Mouse (Mus musculus) neural tube, embryonic 13.5 days (tissue): Measurements from ENCODE around the gene Ddias. TPM values are rescaled to one million over a fixed set of nuclear protein-coding genes. Genes with fewer than 3 reads are reported as not detected.

ENCODE experiments used
- ATAC-seq: fragments of 200-750 bp; cut with Nextera tagmentation; 2 replicates; pipeline ENCODE4 v1.8.0; 2017; ENCODE audit warnings: low read depth, mild to moderate bottlenecking, moderate TSS enrichment, moderate library complexity
- H3K27ac ChIP-seq: fragments of 300-500 bp; sonication (generic); replicated peaks from 2 replicates; pipeline ENCODE4 v1.5.1; 2015; ENCODE audit warnings: moderate library complexity, mild to moderate bottlenecking, inconsistent platforms
- H3K27me3 ChIP-seq: fragments of 300-500 bp; sonication (generic); 2 replicates; pipeline ENCODE4 v1.6.1; 2015; ENCODE audit warnings: mild to moderate bottlenecking, inconsistent platforms
- H3K36me3 ChIP-seq: fragments of 300-500 bp; sonication (generic); 2 replicates; pipeline ENCODE4 v1.6.1; 2015; ENCODE audit warnings: mild to moderate bottlenecking, inconsistent platforms
- H3K4me1 ChIP-seq: fragments of 300-500 bp; sonication (generic); replicated peaks from 2 replicates; pipeline ENCODE4 v1.6.1; 2015; ENCODE audit warnings: inconsistent platforms
- H3K4me2 ChIP-seq: fragments of 300-500 bp; sonication (generic); 2 replicates; pipeline ENCODE4 v1.6.1; 2015; ENCODE audit warnings: inconsistent platforms, mild to moderate bottlenecking, moderate library complexity
- H3K4me3 ChIP-seq: fragments of 300-500 bp; sonication (generic); 2 replicates; pipeline ENCODE4 v1.5.1; 2015; ENCODE audit warnings: mild to moderate bottlenecking, inconsistent platforms
- H3K9ac ChIP-seq: fragments of 300-500 bp; sonication (generic); 2 replicates; pipeline ENCODE4 v1.6.1; 2015; ENCODE audit warnings: moderate library complexity, mild to moderate bottlenecking, inconsistent platforms
- H3K9me3 ChIP-seq: fragments of 300-500 bp; sonication (generic); 2 replicates; pipeline ENCODE4 v1.6.1; 2016; ENCODE audit warnings: inconsistent platforms
- WGBS: fragments of 180-500 bp; shearing (Covaris S2); methylation state at CpG from one replicate; pipeline ENCODE4 v1.1.7; 2015; 5-methylcytosine and 5-hydroxymethylcytosine counted together
- polyA plus RNA-seq: library from polyadenylated mRNA; unstranded; fragments of >200 nt; fragmentation: Nextera tagmentation; extraction: Ambion mirVana; gene quantifications from 2 replicates; pipeline ENCODE4 v1.2.1, GENCODE M21; 2015

The Ddias gene
- polyA plus RNA-seq, 1 experiment from 2014 or later = 4.9 TPM

GRCm38 (mm10) chr7:92837907-92838306 is 36.1 kb downstream of the Ddias start:
- H3K9ac ChIP-seq = no peak overlapping the region
- no peaks in the 10 kb centered on the region for H3K4me1 ChIP-seq
- 75% methylated on average over 3 of the region's 3 CpGs for WGBS
- no peak overlapping the region for H3K4me2 ChIP-seq
- no peaks in the 10 kb centered on the region for H3K27me3 ChIP-seq
- no peaks in the 10 kb centered on the region for H3K9me3 ChIP-seq
- no peak for ATAC-seq
- peaks cover 9% of the 10 kb centered on the region for H3K36me3 ChIP-seq
- no peak overlapping the region for H3K27ac ChIP-seq
- H3K4me3 ChIP-seq = no peak overlapping the region

- no peaks in the 10 kb centered on the region for H3K4me1 ChIP-seq
- H3K36me3 ChIP-seq = peaks cover 14% of the 10 kb centered on the region
- H3K9ac ChIP-seq = no peak overlapping the region
- no peaks in the 10 kb centered on the region for H3K27me3 ChIP-seq
- no peak overlapping the region for H3K4me2 ChIP-seq
- 88% methylated on average over 11 of the region's 11 CpGs for WGBS
- no peak for ATAC-seq
- no peaks in the 10 kb centered on the region for H3K9me3 ChIP-seq
- H3K4me3 ChIP-seq = no peak overlapping the region
- no peak overlapping the region for H3K27ac ChIP-seq
Measured at GRCm38 (mm10) chr7:92837226-92837625, 36.8 kb downstream of the Ddias start.

- H3K9ac ChIP-seq = no peak overlapping the region
- H3K4me3 ChIP-seq = no peak overlapping the region
- H3K9me3 ChIP-seq = no peaks in the 10 kb centered on the region
- no peaks in the 10 kb centered on the region for H3K4me1 ChIP-seq
- H3K4me2 ChIP-seq = no peak overlapping the region
- WGBS = 83% methylated on average over 3 of the region's 3 CpGs
- H3K27ac ChIP-seq = no peak overlapping the region
- peaks cover 19% of the 10 kb centered on the region for H3K36me3 ChIP-seq
- ATAC-seq = no peak
- no peaks in the 10 kb centered on the region for H3K27me3 ChIP-seq
Measured at GRCm38 (mm10) chr7:92836447-92836846, 37.6 kb downstream of the Ddias start.

DNA sequence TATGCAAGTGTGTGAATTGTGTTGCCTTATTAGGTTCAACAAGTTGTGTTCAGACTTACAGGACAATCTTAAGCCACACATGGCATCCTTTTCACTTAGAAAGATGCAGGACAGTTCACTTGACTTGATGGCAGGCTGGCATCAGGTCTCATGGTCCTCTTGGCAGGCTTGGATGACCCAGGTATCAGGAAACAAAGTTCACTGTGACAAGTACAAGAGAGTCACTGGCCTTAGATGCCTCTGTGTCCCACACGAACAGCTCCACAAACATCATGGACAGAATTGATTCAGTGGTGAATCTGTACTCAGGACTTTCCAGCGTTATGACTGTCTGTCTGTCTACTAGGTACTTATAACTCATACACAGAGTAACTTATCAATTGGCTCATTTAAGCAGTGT is 39.7 kb downstream of the Ddias start:
- Histone ChIP-seq H3K27me3 (no peaks in the 10 kb centered on the region), H3K36me3 (peaks cover 23% of the 10 kb centered on the region), H3K4me1 (no peaks in the 10 kb centered on the region), H3K9me3 (no peaks in the 10 kb centered on the region), H3K27ac (no peak overlapping the region), H3K4me3 (no peak overlapping the region), H3K9ac (no peak overlapping the region), H3K4me2 (no peak overlapping the region)
- WGBS = 92% methylated on average over 2 of the region's 2 CpGs
- no peak for ATAC-seq

GRCm38 (mm10) chr7:92832395-92832794 is 41.7 kb downstream of the Ddias start:
- Histone ChIP-seq H3K9me3 (no peaks in the 10 kb centered on the region), H3K4me1 (no peaks in the 10 kb centered on the region), H3K27ac (no peak overlapping the region), H3K4me3 (no peak overlapping the region), H3K4me2 (no peak overlapping the region), H3K9ac (no peak overlapping the region), H3K27me3 (no peaks in the 10 kb centered on the region), H3K36me3 (peaks cover 23% of the 10 kb centered on the region)
- WGBS = 91% methylated on average over 6 of the region's 6 CpGs
- no peak for ATAC-seq

DNA sequence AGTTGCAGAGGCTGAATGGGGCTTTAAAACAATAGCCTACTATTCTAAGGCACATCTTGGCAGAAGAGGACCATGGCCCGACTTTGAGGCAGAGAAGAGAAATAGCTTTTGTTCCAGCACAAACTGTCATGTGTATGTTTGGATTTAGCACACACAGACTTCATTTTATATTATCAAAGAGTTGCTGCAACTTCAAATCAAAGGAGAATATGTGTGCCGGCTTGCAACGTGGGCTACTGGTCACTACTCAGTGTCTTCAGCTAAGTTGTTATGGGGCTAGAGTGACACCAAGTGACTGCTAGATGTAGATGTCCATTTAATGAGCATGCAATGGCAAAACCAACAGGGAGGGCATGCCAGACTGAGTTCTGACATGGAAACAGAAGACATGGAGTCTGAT is 46.1 kb downstream of the Ddias start:
- Histone ChIP-seq H3K9ac (no peak overlapping the region), H3K4me1 (no peaks in the 10 kb centered on the region), H3K27me3 (no peaks in the 10 kb centered on the region), H3K4me3 (no peak overlapping the region), H3K9me3 (no peaks in the 10 kb centered on the region), H3K4me2 (no peak overlapping the region), H3K36me3 (peaks cover 17% of the 10 kb centered on the region), H3K27ac (no peak overlapping the region)
- ATAC-seq = no peak
- 60% methylated on average over 3 of the region's 3 CpGs for WGBS

- no peak for ATAC-seq
- 91% methylated on average over 3 of the region's 3 CpGs for WGBS
- no peak overlapping the region for H3K27ac ChIP-seq
Measured at GRCm38 (mm10) chr7:92826248-92826647, 47.8 kb downstream of the Ddias start.

GRCm38 (mm10) chr7:92822409-92823101 is 51.5 kb downstream of the Ddias start:
- Histone ChIP-seq H3K4me2 (no peak overlapping the region), H3K4me3 (no peak overlapping the region), H3K27ac (no peak overlapping the region), H3K27me3 (no peaks in the 10 kb centered on the region), H3K36me3 (peaks cover 3% of the 10 kb centered on the region; the same call in 1 of the 2 replicates), H3K4me1 (no peaks in the 10 kb centered on the region), H3K9ac (no peak overlapping the region), H3K9me3 (no peaks in the 10 kb centered on the region)
- ATAC-seq = no peak
- WGBS = 62% methylated on average over 1 of the region's 1 CpGs

More at GRCm38 (mm10) chr7:92826248-92826647, 47.8 kb downstream of the Ddias start:
- Histone ChIP-seq H3K4me2 (no peak overlapping the region), H3K4me3 (no peak overlapping the region), H3K36me3 (peaks cover 8% of the 10 kb centered on the region), H3K9me3 (no peaks in the 10 kb centered on the region), H3K9ac (no peak overlapping the region), H3K4me1 (no peaks in the 10 kb centered on the region), H3K27me3 (no peaks in the 10 kb centered on the region)

DNA sequence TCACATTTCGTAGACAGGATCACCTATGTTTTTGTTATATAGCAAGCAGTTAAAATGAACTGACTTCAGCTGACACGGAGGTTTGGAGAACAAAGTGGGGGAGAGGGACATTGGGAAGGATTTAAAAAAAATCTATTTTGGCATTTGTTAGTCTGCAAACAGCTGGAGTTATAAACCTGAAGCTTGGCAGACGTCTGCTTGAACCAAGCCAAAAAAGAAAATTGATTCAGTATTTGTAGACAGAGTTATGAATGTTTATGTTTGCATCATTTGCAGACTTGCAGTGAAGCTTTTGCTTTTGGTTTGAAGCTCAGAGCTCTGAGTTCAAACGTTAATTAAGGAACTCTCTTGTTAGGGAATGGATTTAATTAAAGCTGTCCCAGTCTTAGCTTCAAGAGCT is 52.2 kb downstream of the Ddias start:
- Histone ChIP-seq H3K4me2 (no peak overlapping the region), H3K27me3 (no peaks in the 10 kb centered on the region), H3K4me3 (no peak overlapping the region), H3K4me1 (no peaks in the 10 kb centered on the region), H3K9ac (no peak overlapping the region), H3K27ac (no peak overlapping the region), H3K9me3 (no peaks in the 10 kb centered on the region), H3K36me3 (peaks cover 3% of the 10 kb centered on the region; the same call in 1 of the 2 replicates)
- no peak for ATAC-seq
- 67% methylated on average over 4 of the region's 4 CpGs for WGBS

- Histone ChIP-seq H3K4me3 (no peak overlapping the region), H3K27ac (no peak overlapping the region), H3K9ac (no peak overlapping the region), H3K36me3 (peaks cover 3% of the 10 kb centered on the region; the same call in 1 of the 2 replicates), H3K4me1 (no peaks in the 10 kb centered on the region), H3K4me2 (no peak overlapping the region), H3K27me3 (no peaks in the 10 kb centered on the region), H3K9me3 (no peaks in the 10 kb centered on the region)
- WGBS = 87% methylated on average over 7 of the region's 7 CpGs
- no peak for ATAC-seq
Measured at GRCm38 (mm10) chr7:92820941-92821465, 53.0 kb downstream of the Ddias start.

- no peak overlapping the region for H3K27ac ChIP-seq
- no peak overlapping the region for H3K4me3 ChIP-seq
- H3K9ac ChIP-seq = no peak overlapping the region
- H3K4me2 ChIP-seq = no peak overlapping the region
- no peak for ATAC-seq
- no peaks in the 10 kb centered on the region for H3K4me1 ChIP-seq
- H3K27me3 ChIP-seq = no peaks in the 10 kb centered on the region
- 84% methylated on average over 1 of the region's 1 CpGs for WGBS
- H3K9me3 ChIP-seq = no peaks in the 10 kb centered on the region
- H3K36me3 ChIP-seq = no peaks in the 10 kb centered on the region; the same call in 1 of the 2 replicates
Measured at GRCm38 (mm10) chr7:92820410-92820809, 53.6 kb downstream of the Ddias start.

DNA sequence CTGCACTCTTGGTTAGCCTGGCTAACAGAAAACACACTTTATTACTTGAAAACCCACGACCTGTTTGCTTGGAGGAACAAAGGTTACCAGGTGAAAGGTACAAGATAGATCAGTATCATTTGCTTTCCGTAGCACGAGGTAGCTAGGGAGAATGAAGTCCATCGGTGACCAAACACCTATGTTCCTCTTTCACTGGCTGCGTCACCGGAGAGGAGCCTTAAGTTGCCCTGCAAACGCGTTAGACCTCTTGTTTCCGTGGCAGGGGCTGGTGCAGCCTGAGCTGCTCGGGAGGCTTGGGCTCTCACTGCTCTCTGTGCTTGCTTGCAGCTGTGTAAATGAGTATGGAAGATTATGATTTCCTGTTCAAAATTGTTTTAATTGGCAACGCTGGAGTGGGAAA is 54.4 kb downstream of the Ddias start:
- no peak overlapping the region for H3K27ac ChIP-seq
- no peaks in the 10 kb centered on the region for H3K4me1 ChIP-seq
- ATAC-seq = no peak
- H3K27me3 ChIP-seq = no peaks in the 10 kb centered on the region
- H3K4me2 ChIP-seq = no peak overlapping the region
- H3K36me3 ChIP-seq = no peaks in the 10 kb centered on the region; the same call in 1 of the 2 replicates
- H3K4me3 ChIP-seq = no peak overlapping the region
- 83% methylated on average over 11 of the region's 11 CpGs for WGBS
- no peaks in the 10 kb centered on the region for H3K9me3 ChIP-seq
- no peak overlapping the region for H3K9ac ChIP-seq

- Histone ChIP-seq H3K4me3 (no peak overlapping the region), H3K27ac (no peak overlapping the region), H3K36me3 (no peaks in the 10 kb centered on the region), H3K4me1 (no peaks in the 10 kb centered on the region), H3K27me3 (no peaks in the 10 kb centered on the region), H3K9me3 (no peaks in the 10 kb centered on the region), H3K4me2 (no peak overlapping the region), H3K9ac (no peak overlapping the region)
- no peak for ATAC-seq
- WGBS = 88% methylated on average over 9 of the region's 9 CpGs
Measured at GRCm38 (mm10) chr7:92817886-92818285, 56.2 kb downstream of the Ddias start.
